In the genomic region with DNA sequence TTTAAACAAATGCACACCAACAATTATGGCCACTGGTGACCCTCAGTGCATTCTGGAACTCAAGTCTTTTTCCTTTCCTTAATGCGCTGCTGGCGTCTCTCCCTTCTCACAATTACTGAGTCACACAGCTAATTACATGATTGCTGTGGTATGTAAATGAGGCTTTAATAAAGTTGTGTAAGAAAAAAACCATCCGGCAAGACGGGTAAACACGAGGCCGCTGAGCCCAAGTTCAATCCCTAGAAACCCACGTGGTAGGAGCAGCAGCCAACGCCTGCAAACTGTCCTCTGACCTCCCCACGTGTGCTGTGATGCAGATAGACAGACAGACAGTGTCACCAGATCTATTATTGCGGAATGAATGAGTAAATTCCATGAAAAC, we compare ENCODE assay signal across 9 mouse cellular contexts. TPM values are rescaled to one million over a fixed set of nuclear protein-coding genes. Genes with fewer than 3 reads are reported as not detected.
DNase-seq lines count a peak whose midpoint lies in the region; ATAC-seq and TF ChIP-seq lines count a peak whose summit lies in the region.
"Had no signal": no experiment of that assay in that cellular context is flagged by ENCODE, and none has a peak within 500 bp of the region (broad histone marks: within the 10 kb centered on the region; RNA-seq: fewer than 3 reads in every experiment).

No protein-coding gene starts in this region.

- ATAC-seq in embryonic facial prominence, embryonic 13.5 days (ENCODE audit: insufficient number of reproducible peaks, insufficient read depth, low FRiP score, low TSS enrichment, low read depth): 0 out of 2 replicates have a peak, but pooled peaks have one; percentile 17
- ATAC-seq in hindbrain, postnatal 0 days: no peak

- no peaks in the 10 kb centered on the region for H3K27me3 ChIP-seq in embryonic facial prominence, embryonic 13.5 days
- H3K27me3 ChIP-seq in hindbrain, postnatal 0 days (ENCODE audit: insufficient read depth, low read length): no peaks in the 10 kb centered on the region

- H3K9ac ChIP-seq in embryonic facial prominence, embryonic 13.5 days: no peak overlapping the region
- H3K9ac ChIP-seq in hindbrain, postnatal 0 days (replicated peaks; ENCODE audit: low read length): no peak overlapping the region

- H3K9me3 ChIP-seq in embryonic facial prominence, embryonic 13.5 days: no peaks in the 10 kb centered on the region
- no peaks in the 10 kb centered on the region for H3K9me3 ChIP-seq in hindbrain, postnatal 0 days (ENCODE audit: low read length)

- H3K4me1 ChIP-seq in embryonic facial prominence, embryonic 13.5 days: peaks cover 54% of the 10 kb centered on the region
- H3K4me1 ChIP-seq in hindbrain, postnatal 0 days (ENCODE audit: insufficient read depth, low read length): no peaks in the 10 kb centered on the region

- 36% methylated on average over 10 of the region's 10 CpGs for WGBS in embryonic facial prominence, embryonic 13.5 days
- WGBS in hindbrain, postnatal 0 days: 33% methylated on average over 10 of the region's 10 CpGs

- H3K27ac ChIP-seq in embryonic facial prominence, embryonic 13.5 days: peak overlapping the region; percentile 89
- H3K27ac ChIP-seq in hindbrain, postnatal 0 days: no peak overlapping the region

- 0 out of 2 replicates have a peak, but pooled peaks cover 3% of the 10 kb centered on the region for H3K36me3 ChIP-seq in embryonic facial prominence, embryonic 13.5 days
- H3K36me3 ChIP-seq in hindbrain, postnatal 0 days (ENCODE audit: insufficient read depth, low read length): no peaks in the 10 kb centered on the region

- peak; percentile 7 for DNase-seq in kidney, adult 11 months
- no peak for DNase-seq in kidney, adult 9 months
- DNase-seq in hindbrain, postnatal 0 days (ENCODE audit: low spot score): peak; percentile 30
- peak; percentile 20 to 74 for DNase-seq in lung, postnatal 4 days
- no peak for DNase-seq in frontal cortex, postnatal 14 days (ENCODE audit: low spot score in 2 of 2)
- no peak for DNase-seq in spleen, postnatal 10 days (ENCODE audit: low spot score in 2 of 2)
- DNase-seq: gastrocnemius, postnatal 10 days; heart, postnatal 4 days had no signal

- peak overlapping the region; percentile 24; the same call in 1 of the 2 replicates for H3K4me2 ChIP-seq in embryonic facial prominence, embryonic 13.5 days
- no peak overlapping the region for H3K4me2 ChIP-seq in hindbrain, postnatal 0 days (ENCODE audit: low read depth, low read length)

- TF ChIP-seq CTCF in hindbrain, postnatal 0 days (IDR thresholded peaks at IDR 0.05; ENCODE audit: low read depth): no peak

- H3K4me3 ChIP-seq in embryonic facial prominence, embryonic 13.5 days: no peak overlapping the region
- H3K4me3 ChIP-seq in hindbrain, postnatal 0 days (ENCODE audit: low read length): no peak overlapping the region

RNA-seq across cellular contexts. Expression of a gene that starts 58.9 kb away (rescaled TPM):
- 30.1 and 31.4 TPM in 2 replicates for polyA plus RNA-seq in embryonic facial prominence, embryonic 13.5 days (2015; fragmentation: Nextera tagmentation; extraction: Ambion mirVana)
- total RNA-seq in hindbrain, postnatal 0 days (2014; rRNA removed): 15.4 and 17.9 TPM in 2 replicates
- polyA plus RNA-seq in hindbrain, postnatal 0 days (2015; fragmentation: Nextera tagmentation; extraction: Ambion mirVana): 23.3 and 26.1 TPM in 2 replicates

Comparison
In these comparisons a context has a peak if more than half of its experiments do, and no peak if none do; other contexts are left out.
1. DNase-seq: peak in kidney, adult 11 months (single experiment), hindbrain, postnatal 0 days (single experiment) and lung, postnatal 4 days (2 of 2); none in kidney, adult 9 months (single experiment), frontal cortex, postnatal 14 days (0 of 2) and spleen, postnatal 10 days (0 of 2).